Mouse (Mus musculus) intestine, postnatal 0 days (tissue): ENCODE measurements around the gene Rasl11b. TPM values are rescaled to one million over a fixed set of nuclear protein-coding genes. Genes with fewer than 3 reads are reported as not detected.

ENCODE experiments used
- ATAC-seq: fragments of 200-750 bp; cut with Nextera tagmentation; 2 replicates; pipeline ENCODE4 v1.8.0; 2017; ENCODE audit warnings: mild to moderate bottlenecking, moderate TSS enrichment, moderate library complexity
- H3K27ac ChIP-seq: fragments of 300-500 bp; sonication (generic); 2 replicates; pipeline ENCODE4 v1.5.1; 2014; ENCODE audit warnings: mild to moderate bottlenecking, low read depth, low read length, moderate library complexity
- H3K27me3 ChIP-seq: fragments of 300-500 bp; sonication (generic); replicated peaks from 2 replicates; pipeline ENCODE4 v1.6.1; 2014; ENCODE audit warnings: low read length, mixed read lengths; ENCODE audit not compliant: control insufficient read depth, insufficient read depth
- H3K36me3 ChIP-seq: fragments of 300-500 bp; sonication (generic); 2 replicates; pipeline ENCODE4 v1.6.1; 2014; ENCODE audit warnings: mild to moderate bottlenecking, moderate library complexity; ENCODE audit not compliant: control insufficient read depth, insufficient read depth
- H3K4me1 ChIP-seq: fragments of 300-500 bp; sonication (generic); replicated peaks from 2 replicates; pipeline ENCODE4 v1.6.1; 2014; ENCODE audit warnings: antibody characterized with exemption, low read length, mixed read lengths; ENCODE audit not compliant: control insufficient read depth, insufficient read depth
- H3K4me2 ChIP-seq: fragments of 300-500 bp; sonication (generic); replicated peaks from 2 replicates; pipeline ENCODE4 v1.6.1; 2014; ENCODE audit warnings: low read depth, mild to moderate bottlenecking, moderate library complexity
- H3K4me3 ChIP-seq: fragments of 300-500 bp; sonication (generic); 2 replicates; pipeline ENCODE4 v1.5.1; 2014; ENCODE audit warnings: low read depth, low read length
- H3K9ac ChIP-seq: fragments of 300-500 bp; sonication (generic); 2 replicates; pipeline ENCODE4 v1.6.1; 2014; ENCODE audit warnings: mild to moderate bottlenecking, low read depth, low read length
- H3K9me3 ChIP-seq: fragments of 300-500 bp; sonication (generic); 2 replicates; pipeline ENCODE4 v1.6.1; 2016; ENCODE audit warnings: mixed run types; ENCODE audit not compliant: control insufficient read depth
- CTCF ChIP-seq: sonication (generic); IDR thresholded peaks from 2 replicates; pipeline ENCODE4 v1.5.1; 2016; ENCODE audit warnings: low read depth, mild to moderate bottlenecking, control low read depth, antibody characterized with exemption, moderate library complexity
- WGBS: fragments of 180-500 bp; shearing (Covaris S2); extraction: QIAGEN DNeasy Blood & Tissue Kit; methylation state at CpG from one replicate; pipeline ENCODE4 v1.1.7; 2014; 5-methylcytosine and 5-hydroxymethylcytosine counted together
- polyA plus RNA-seq: library from polyadenylated mRNA; unstranded; fragments of >200 nt; fragmentation: Nextera tagmentation; extraction: Ambion mirVana; gene quantifications from 2 replicates; pipeline ENCODE4 v1.2.1, GENCODE M21; 2015

Gene Rasl11b
- polyA plus RNA-seq, 1 experiment from 2014 or later: 19.4 TPM

DNA sequence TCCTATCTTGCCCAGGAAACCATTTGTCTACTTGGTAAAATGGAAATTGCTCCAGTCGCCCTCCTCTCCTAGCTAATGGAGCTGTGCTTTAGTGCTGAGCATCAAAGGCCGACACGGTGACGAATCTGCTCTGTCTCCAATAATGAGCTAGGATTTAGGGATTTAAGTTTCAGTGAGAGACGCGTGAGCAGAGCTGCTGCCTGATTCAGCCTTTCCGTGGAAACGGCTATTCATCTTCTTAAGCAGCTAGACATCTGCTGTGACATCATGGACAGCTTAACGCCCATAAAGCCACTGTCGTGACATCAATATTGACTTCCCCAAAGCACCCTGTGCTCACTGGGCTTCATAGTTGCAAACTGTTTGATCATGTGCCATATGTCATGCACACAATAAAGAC is 14.9 kb upstream of the Rasl11b start:
- whole genome bisulfite sequencing: 74% methylated on average over 10 of the region's 10 CpGs
- Histone ChIP-seq H3K27ac (no peak overlapping the region), H3K27me3 (no peaks in the 10 kb centered on the region), H3K9me3 (no peaks in the 10 kb centered on the region), H3K36me3 (no peaks in the 10 kb centered on the region), H3K4me2 (no peak overlapping the region), H3K4me3 (no peak overlapping the region), H3K9ac (no peak overlapping the region), H3K4me1 (no peaks in the 10 kb centered on the region)
- ATAC-seq: no peak
- TF ChIP-seq CTCF: no peak

DNA sequence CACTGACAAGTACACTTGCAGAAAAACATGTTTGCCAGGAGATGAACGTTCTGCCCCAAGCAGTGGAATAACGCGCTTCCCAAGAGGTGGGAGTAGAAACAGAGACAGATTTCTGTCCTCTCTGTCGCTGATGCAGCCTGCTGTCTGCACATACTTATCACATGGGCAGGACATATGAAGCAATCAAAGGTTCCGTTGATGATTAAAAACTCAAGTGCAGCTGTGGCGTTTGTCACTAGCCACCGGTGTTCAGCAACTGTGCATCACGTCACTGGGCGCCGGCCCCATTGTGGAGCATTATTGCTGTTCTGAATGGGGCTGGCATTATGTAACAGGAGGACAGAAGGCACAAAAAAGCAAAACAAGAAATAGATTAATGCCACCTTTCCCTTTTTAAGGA is 12.0 kb upstream of the Rasl11b start:
- TF ChIP-seq CTCF: no peak
- H3K36me3 ChIP-seq: no peaks in the 10 kb centered on the region
- no peak overlapping the region for H3K4me3 ChIP-seq
- no peaks in the 10 kb centered on the region for H3K27me3 ChIP-seq
- no peak overlapping the region for H3K9ac ChIP-seq
- no peak overlapping the region for H3K4me2 ChIP-seq
- no peak overlapping the region for H3K27ac ChIP-seq
- no peaks in the 10 kb centered on the region for H3K9me3 ChIP-seq
- H3K4me1 ChIP-seq: no peaks in the 10 kb centered on the region
- ATAC-seq: no peak
- 56% methylated on average over 10 of the region's 10 CpGs for WGBS

DNA sequence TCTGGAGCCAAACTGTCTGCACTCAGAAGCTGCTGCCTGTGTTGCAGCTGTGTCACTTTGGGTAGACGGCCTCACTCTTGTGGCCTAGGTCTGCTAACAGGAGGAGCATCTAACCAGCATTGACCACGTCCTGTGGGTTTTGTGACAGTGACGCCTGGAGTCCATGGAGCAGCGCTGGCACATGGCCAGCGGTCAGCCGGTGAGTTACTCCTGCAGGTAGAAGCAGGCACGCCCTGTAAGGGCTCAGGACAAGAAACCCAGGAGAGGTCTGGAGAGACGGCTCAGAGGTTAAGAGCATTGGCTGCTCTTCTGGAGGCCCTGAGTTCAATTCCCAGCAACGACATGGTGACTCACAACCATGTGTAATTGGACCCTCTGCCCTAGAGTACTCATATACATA is 10.5 kb upstream of the Rasl11b start:
- H3K9me3 ChIP-seq: no peaks in the 10 kb centered on the region
- H3K4me3 ChIP-seq: no peak overlapping the region
- no peak overlapping the region for H3K27ac ChIP-seq
- H3K27me3 ChIP-seq: no peaks in the 10 kb centered on the region
- 56% methylated on average over 9 of the region's 9 CpGs for WGBS
- H3K4me2 ChIP-seq: no peak overlapping the region
- no peak for TF ChIP-seq CTCF
- H3K4me1 ChIP-seq: no peaks in the 10 kb centered on the region
- H3K9ac ChIP-seq: no peak overlapping the region
- no peak for ATAC-seq
- no peaks in the 10 kb centered on the region for H3K36me3 ChIP-seq

DNA sequence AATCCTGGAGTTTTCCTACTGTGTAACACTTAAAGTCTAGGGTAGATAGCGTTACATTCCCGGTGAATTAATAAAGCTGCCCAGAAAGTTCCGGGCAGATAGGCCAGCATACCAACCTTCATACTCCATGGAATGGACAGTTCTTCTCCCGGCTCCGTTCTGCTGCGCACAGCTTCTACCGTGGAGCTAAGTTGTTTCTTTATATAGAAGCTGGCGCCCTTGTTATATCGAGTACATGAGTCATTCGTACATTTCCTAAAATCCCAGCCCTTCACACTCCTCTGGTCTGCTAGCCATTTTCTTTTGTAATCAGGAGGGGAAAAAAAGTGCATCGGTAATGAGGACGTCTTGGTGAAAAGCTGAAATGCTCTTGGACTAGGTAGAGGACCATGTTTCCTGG is 7.0 kb upstream of the Rasl11b start:
- H3K4me3 ChIP-seq: no peak overlapping the region
- 88% methylated on average over 12 of the region's 12 CpGs for WGBS
- H3K27ac ChIP-seq: no peak overlapping the region
- H3K9me3 ChIP-seq: no peaks in the 10 kb centered on the region
- no peak for TF ChIP-seq CTCF
- ATAC-seq: no peak
- H3K36me3 ChIP-seq: no peaks in the 10 kb centered on the region
- no peak overlapping the region for H3K4me2 ChIP-seq
- H3K9ac ChIP-seq: no peak overlapping the region
- no peaks in the 10 kb centered on the region for H3K4me1 ChIP-seq
- no peaks in the 10 kb centered on the region for H3K27me3 ChIP-seq

DNA sequence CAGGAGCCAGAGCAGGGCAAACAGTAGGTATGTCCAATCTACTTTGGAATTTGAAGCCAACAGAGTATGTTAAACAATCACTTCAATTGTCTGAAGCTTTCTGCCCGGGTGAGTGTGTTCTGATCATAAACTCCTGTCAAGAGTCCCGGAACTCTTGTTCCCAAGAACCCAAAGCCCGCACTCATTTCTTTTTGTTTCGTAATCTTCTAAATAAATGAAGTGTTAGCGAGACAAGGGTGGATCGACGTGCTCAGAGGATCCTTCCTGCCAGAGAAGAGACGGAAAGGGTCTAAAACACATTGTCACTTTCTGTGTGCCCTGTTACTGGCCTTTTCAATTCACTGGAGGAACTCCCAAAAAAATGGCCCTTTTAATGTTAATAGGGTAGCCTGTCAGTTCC is 6.2 kb upstream of the Rasl11b start:
- WGBS: 58% methylated on average over 8 of the region's 8 CpGs
- Histone ChIP-seq H3K4me1 (no peaks in the 10 kb centered on the region), H3K9me3 (no peaks in the 10 kb centered on the region), H3K27ac (no peak overlapping the region), H3K9ac (no peak overlapping the region), H3K27me3 (no peaks in the 10 kb centered on the region), H3K36me3 (no peaks in the 10 kb centered on the region), H3K4me2 (no peak overlapping the region), H3K4me3 (no peak overlapping the region)
- no peak for TF ChIP-seq CTCF
- no peak for ATAC-seq

DNA sequence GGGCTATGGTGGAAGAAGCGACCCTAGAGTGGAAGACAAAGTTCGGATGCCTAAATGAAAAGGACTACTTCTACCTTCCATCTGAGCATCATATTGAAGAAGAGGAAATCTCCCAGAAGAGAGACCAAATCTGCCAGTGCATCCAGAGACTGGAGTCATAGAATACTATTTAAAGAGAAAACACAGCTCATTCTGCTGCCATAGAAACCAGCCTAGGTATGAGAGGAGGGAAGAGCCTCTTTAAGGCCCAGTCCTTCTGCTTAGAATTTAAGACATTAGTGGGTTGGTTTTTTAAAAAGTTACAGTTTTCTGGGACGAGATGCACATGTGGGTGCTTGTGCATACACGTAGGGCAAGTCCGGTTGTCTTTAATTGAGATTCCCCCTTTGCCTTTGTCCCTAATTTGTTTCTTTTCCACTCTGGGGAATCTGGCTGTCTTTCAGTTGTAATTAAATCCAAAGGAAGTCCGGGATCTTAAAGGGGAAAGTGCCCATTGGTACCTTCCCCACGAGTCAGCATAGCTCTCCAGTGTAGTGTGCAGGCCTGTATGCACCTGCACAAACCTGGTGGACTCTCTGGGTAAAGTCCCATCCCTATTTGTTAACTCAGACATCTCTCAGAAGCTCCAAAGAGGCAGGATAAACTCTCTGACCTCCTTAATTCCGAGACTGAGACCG is 5.5 kb upstream of the Rasl11b start:
- Histone ChIP-seq H3K4me2 (peak overlapping the region; percentile 25; the same call in 1 of the 2 replicates), H3K9ac (no peak overlapping the region), H3K4me1 (no peaks in the 10 kb centered on the region), H3K27me3 (no peaks in the 10 kb centered on the region), H3K4me3 (no peak overlapping the region), H3K27ac (no peak overlapping the region), H3K9me3 (no peaks in the 10 kb centered on the region), H3K36me3 (no peaks in the 10 kb centered on the region)
- 72% methylated on average over 9 of the region's 9 CpGs for WGBS
- ATAC-seq: no peak
- no peak for TF ChIP-seq CTCF

DNA sequence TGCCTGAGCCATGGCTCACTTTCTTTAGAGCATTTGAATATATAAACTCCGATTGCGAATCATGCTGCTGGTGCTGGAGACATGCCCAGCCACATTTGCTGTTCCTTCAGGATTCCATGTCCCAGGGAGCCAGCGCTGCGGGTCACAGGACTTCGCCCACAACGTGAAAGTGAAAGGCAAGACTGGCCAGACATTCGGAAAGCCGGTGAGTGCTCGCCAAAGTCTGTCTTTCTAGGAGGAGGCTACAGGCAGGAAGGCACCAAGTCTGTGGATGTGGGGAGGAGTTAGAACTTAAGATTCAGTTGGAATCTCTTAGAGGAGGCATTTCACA is 5.0 kb upstream of the Rasl11b start:
- ATAC-seq: no peak
- no peaks in the 10 kb centered on the region for H3K36me3 ChIP-seq
- H3K27me3 ChIP-seq: no peaks in the 10 kb centered on the region
- 47% methylated on average over 9 of the region's 9 CpGs for WGBS
- H3K4me3 ChIP-seq: no peak overlapping the region
- no peak overlapping the region for H3K27ac ChIP-seq
- no peak overlapping the region for H3K9ac ChIP-seq
- TF ChIP-seq CTCF: no peak
- no peaks in the 10 kb centered on the region for H3K9me3 ChIP-seq
- peak overlapping the region; percentile 25; the same call in 1 of the 2 replicates for H3K4me2 ChIP-seq
- 0 out of 2 replicates have a peak, but pooled peaks cover 3% of the 10 kb centered on the region for H3K4me1 ChIP-seq
